ENCODE assay signal across 25 mouse cellular contexts in genomic region chr2:19322448-19322847, GRCm38 (mm10). TPM values are rescaled to one million over a fixed set of nuclear protein-coding genes. Genes with fewer than 3 reads are reported as not detected.
DNase-seq lines count a peak whose midpoint lies in the region; ATAC-seq and TF ChIP-seq lines count a peak whose summit lies in the region.
"Had no signal": no experiment of that assay in that cellular context is flagged by ENCODE, and none has a peak within 500 bp of the region (broad histone marks: within the 10 kb centered on the region; RNA-seq: fewer than 3 reads in every experiment).

No protein-coding gene starts in this region.

- no peaks in the 10 kb centered on the region for H3K27me3 ChIP-seq in forebrain, embryonic 13.5 days
- H3K27me3 ChIP-seq in forebrain, embryonic 10.5 days (ENCODE audit: poor library complexity, severe bottlenecking), result no peaks in the 10 kb centered on the region
- no peaks in the 10 kb centered on the region for H3K27me3 ChIP-seq in forebrain, embryonic 16.5 days (replicated peaks; ENCODE audit: control insufficient read depth, insufficient read depth, low read length)
- no peaks in the 10 kb centered on the region for H3K27me3 ChIP-seq in forebrain, embryonic 15.5 days
- H3K27me3 ChIP-seq in midbrain, embryonic 13.5 days, result no peaks in the 10 kb centered on the region
- no peaks in the 10 kb centered on the region for H3K27me3 ChIP-seq in midbrain, postnatal 0 days (ENCODE audit: insufficient read depth, low read length)
- H3K27me3 ChIP-seq: CH12.LX; embryonic facial prominence, embryonic 13.5 days; embryonic facial prominence, embryonic 15.5 days; Patski had no signal

- ATAC-seq in forebrain, embryonic 13.5 days, result peak; percentile 45; the same call in 1 of the 2 replicates
- ATAC-seq in forebrain, embryonic 16.5 days, result peak; percentile 57; the same call in 1 of the 2 replicates
- ATAC-seq in forebrain, embryonic 15.5 days (replicated peaks), result no peak
- 0 out of 2 replicates have a peak, but pooled peaks have one; percentile 6 for ATAC-seq in midbrain, embryonic 13.5 days
- no peak for ATAC-seq in midbrain, postnatal 0 days (ENCODE audit: low FRiP score)
- ATAC-seq: activated CD4-positive, CD25-positive, alpha-beta regulatory T cell, adult 4 months; CD4-positive, CD25-positive, alpha-beta regulatory T cell, adult 4 months; Patski had no signal

- H3K36me3 ChIP-seq in forebrain, embryonic 13.5 days (ENCODE audit: poor library complexity, severe bottlenecking), result no peaks in the 10 kb centered on the region
- H3K36me3 ChIP-seq in forebrain, embryonic 10.5 days (replicated peaks), result no peaks in the 10 kb centered on the region
- no peaks in the 10 kb centered on the region for H3K36me3 ChIP-seq in forebrain, embryonic 16.5 days (ENCODE audit: control insufficient read depth, insufficient read depth)
- H3K36me3 ChIP-seq in forebrain, embryonic 15.5 days, result no peaks in the 10 kb centered on the region
- no peaks in the 10 kb centered on the region for H3K36me3 ChIP-seq in midbrain, embryonic 13.5 days
- no peaks in the 10 kb centered on the region for H3K36me3 ChIP-seq in midbrain, postnatal 0 days (ENCODE audit: insufficient read depth, low read length)
- H3K36me3 ChIP-seq: embryonic facial prominence, embryonic 13.5 days; embryonic facial prominence, embryonic 15.5 days; G1E had no signal

- TF ChIP-seq CTCF in midbrain, postnatal 0 days (IDR thresholded peaks at IDR 0.05), result no peak

- H3K27ac ChIP-seq in forebrain, embryonic 13.5 days, result no peak overlapping the region
- no peak overlapping the region for H3K27ac ChIP-seq in forebrain, embryonic 10.5 days
- H3K27ac ChIP-seq in forebrain, embryonic 16.5 days (ENCODE audit: low read length), result no peak overlapping the region
- H3K27ac ChIP-seq in forebrain, embryonic 15.5 days (replicated peaks), result no peak overlapping the region
- H3K27ac ChIP-seq in midbrain, embryonic 13.5 days, result no peak overlapping the region
- H3K27ac ChIP-seq in midbrain, postnatal 0 days (ENCODE audit: low read depth, low read length), result no peak overlapping the region
- H3K27ac ChIP-seq: embryonic facial prominence, embryonic 13.5 days; embryonic facial prominence, embryonic 15.5 days had no signal

- no peak overlapping the region for H3K9ac ChIP-seq in forebrain, embryonic 13.5 days
- no peak overlapping the region for H3K9ac ChIP-seq in forebrain, embryonic 16.5 days (replicated peaks; ENCODE audit: low read depth, low read length)
- no peak overlapping the region for H3K9ac ChIP-seq in forebrain, embryonic 15.5 days (replicated peaks)
- H3K9ac ChIP-seq in midbrain, embryonic 13.5 days (replicated peaks), result no peak overlapping the region
- H3K9ac ChIP-seq in midbrain, postnatal 0 days (replicated peaks; ENCODE audit: low read length, poor library complexity, severe bottlenecking), result no peak overlapping the region
- H3K9ac ChIP-seq: embryonic facial prominence, embryonic 13.5 days; embryonic facial prominence, embryonic 15.5 days had no signal

- no peaks in the 10 kb centered on the region for H3K9me3 ChIP-seq in forebrain, embryonic 13.5 days (replicated peaks)
- H3K9me3 ChIP-seq in forebrain, embryonic 10.5 days, result no peaks in the 10 kb centered on the region
- no peaks in the 10 kb centered on the region for H3K9me3 ChIP-seq in forebrain, embryonic 16.5 days (ENCODE audit: control insufficient read depth, low read length)
- no peaks in the 10 kb centered on the region for H3K9me3 ChIP-seq in forebrain, embryonic 15.5 days
- no peaks in the 10 kb centered on the region for H3K9me3 ChIP-seq in midbrain, embryonic 13.5 days
- no peaks in the 10 kb centered on the region for H3K9me3 ChIP-seq in midbrain, postnatal 0 days (ENCODE audit: low read length)
- H3K9me3 ChIP-seq: embryonic facial prominence, embryonic 13.5 days; embryonic facial prominence, embryonic 15.5 days; G1E had no signal

- no peak overlapping the region for H3K4me2 ChIP-seq in forebrain, embryonic 13.5 days
- no peak overlapping the region for H3K4me2 ChIP-seq in forebrain, embryonic 16.5 days (ENCODE audit: low read length)
- H3K4me2 ChIP-seq in forebrain, embryonic 15.5 days (replicated peaks), result no peak overlapping the region
- no peak overlapping the region for H3K4me2 ChIP-seq in midbrain, embryonic 13.5 days (replicated peaks)
- H3K4me2 ChIP-seq in midbrain, postnatal 0 days (ENCODE audit: low read depth, low read length, poor library complexity, severe bottlenecking), result no peak overlapping the region
- H3K4me2 ChIP-seq: embryonic facial prominence, embryonic 13.5 days; embryonic facial prominence, embryonic 15.5 days had no signal

- no peak for DNase-seq in forebrain, embryonic 10.5 days (ENCODE audit: extremely low spot score, low spot score)
- no peak for DNase-seq in midbrain, postnatal 0 days (ENCODE audit: low spot score)
- DNase-seq: adrenal gland, adult 8-10 months; adrenal gland, postnatal 14 days; adrenal gland, postnatal 36 days; B cell, adult 2 months; cerebellum, adult 11 months; cerebellum, adult 18-20 months; cerebellum, adult 8-10 months; cerebellum, adult 9-11 months; cerebellum, postnatal 14 days; cerebellum, postnatal 36 days; embryo, embryonic 11 days had no signal

- H3K4me1 ChIP-seq in forebrain, embryonic 13.5 days, result no peaks in the 10 kb centered on the region
- H3K4me1 ChIP-seq in forebrain, embryonic 10.5 days, result no peaks in the 10 kb centered on the region
- no peaks in the 10 kb centered on the region for H3K4me1 ChIP-seq in forebrain, embryonic 16.5 days (replicated peaks; ENCODE audit: control insufficient read depth, insufficient read depth, low read length)
- H3K4me1 ChIP-seq in forebrain, embryonic 15.5 days, result no peaks in the 10 kb centered on the region
- no peaks in the 10 kb centered on the region for H3K4me1 ChIP-seq in midbrain, embryonic 13.5 days (replicated peaks)
- H3K4me1 ChIP-seq in midbrain, postnatal 0 days (ENCODE audit: insufficient read depth, low read length), result no peaks in the 10 kb centered on the region
- H3K4me1 ChIP-seq: embryonic facial prominence, embryonic 13.5 days; embryonic facial prominence, embryonic 15.5 days had no signal

- H3K4me3 ChIP-seq in forebrain, embryonic 13.5 days, result no peak overlapping the region
- no peak overlapping the region for H3K4me3 ChIP-seq in forebrain, embryonic 10.5 days
- no peak overlapping the region for H3K4me3 ChIP-seq in forebrain, embryonic 16.5 days (replicated peaks; ENCODE audit: low read length)
- no peak overlapping the region for H3K4me3 ChIP-seq in forebrain, embryonic 15.5 days
- no peak overlapping the region for H3K4me3 ChIP-seq in midbrain, embryonic 13.5 days (replicated peaks)
- no peak overlapping the region for H3K4me3 ChIP-seq in midbrain, postnatal 0 days (ENCODE audit: low read depth, low read length)
- H3K4me3 ChIP-seq: embryonic facial prominence, embryonic 13.5 days; embryonic facial prominence, embryonic 15.5 days; erythroblast, embryonic 14.5 days had no signal

- WGBS in forebrain, embryonic 13.5 days, result 67% methylated on average over 9 of the region's 9 CpGs
- 88% methylated on average over 9 of the region's 9 CpGs for WGBS in forebrain, embryonic 10.5 days
- 61% methylated on average over 9 of the region's 9 CpGs for WGBS in forebrain, embryonic 16.5 days
- 64% methylated on average over 9 of the region's 9 CpGs for WGBS in forebrain, embryonic 15.5 days
- 73% methylated on average over 9 of the region's 9 CpGs for WGBS in midbrain, embryonic 13.5 days
- 76% methylated on average over 9 of the region's 9 CpGs for WGBS in midbrain, postnatal 0 days

RNA-seq across cellular contexts. Expression of gene Msrb2, which starts 48.8 kb away (rescaled TPM):
- polyA plus RNA-seq in forebrain, embryonic 13.5 days (2015; fragmentation: Nextera tagmentation; extraction: Ambion mirVana), result 9.8 and 10.3 TPM in 2 replicates
- 15.2 and 16.1 TPM in 2 replicates for polyA plus RNA-seq in forebrain, embryonic 10.5 days (2016; fragmentation: Nextera tagmentation; extraction: Ambion mirVana)
- polyA plus RNA-seq in forebrain, embryonic 16.5 days (2015; fragmentation: Nextera tagmentation; extraction: Ambion mirVana), result 7.8 and 7.9 TPM in 2 replicates
- polyA plus RNA-seq in forebrain, embryonic 15.5 days (2015; fragmentation: Nextera tagmentation; extraction: Ambion mirVana), result 7.4 and 7.9 TPM in 2 replicates
- 7.7 and 8.1 TPM in 2 replicates for polyA plus RNA-seq in midbrain, embryonic 13.5 days (2015; fragmentation: Nextera tagmentation; extraction: Ambion mirVana)
- 8.3 and 9.0 TPM in 2 replicates for total RNA-seq in midbrain, postnatal 0 days (2014; rRNA removed)
- polyA plus RNA-seq in midbrain, postnatal 0 days (2015; fragmentation: Nextera tagmentation; extraction: Ambion mirVana), result 8.8 and 8.9 TPM in 2 replicates
- total RNA-seq: G1E had no signal
- polyA plus RNA-seq: G1E had no signal

Comparison
In these comparisons a context has a peak if more than half of its experiments do, and no peak if none do; other contexts are left out.
1. ATAC-seq: peak in forebrain, embryonic 13.5 days (single experiment), forebrain, embryonic 16.5 days (single experiment) and midbrain, embryonic 13.5 days (single experiment); none in forebrain, embryonic 15.5 days (single experiment) and midbrain, postnatal 0 days (single experiment).